Mouse (Mus musculus) bone marrow, adult 2 months (tissue): ENCODE data around the gene Hoxa4.

Experiments
- CTCF ChIP-seq: fragments of 200-500 bp; IDR thresholded peaks from 2 replicates; pipeline ENCODE4 v1.5.1; 2011; ENCODE audit warnings: low read length, control low read depth; ENCODE audit not compliant: control insufficient read depth, insufficient read depth
- POLR2A ChIP-seq: fragments of 200-500 bp; IDR thresholded peaks from 2 replicates; pipeline ENCODE4 v1.6.1; 2011; ENCODE audit warnings: low read depth, mild to moderate bottlenecking, control low read depth, low read length, borderline replicate concordance; ENCODE audit not compliant: control insufficient read depth

DNA sequence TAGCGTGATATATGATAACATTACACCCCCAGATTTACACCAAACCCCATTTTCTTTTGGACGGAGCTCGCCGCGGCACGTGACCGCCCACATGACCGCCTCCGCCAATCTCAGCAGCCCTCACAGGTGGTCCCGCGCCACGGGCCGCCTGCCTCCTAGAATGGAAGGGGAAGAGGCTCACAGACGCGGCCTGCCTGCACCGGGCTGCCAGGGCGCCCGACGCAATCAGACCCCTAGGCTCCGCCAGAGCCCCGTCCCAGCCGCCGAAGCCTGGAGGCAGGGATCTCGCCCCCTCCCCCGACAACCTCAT is 25.9 kb upstream of the Hoxa4 start:
- no peak for TF ChIP-seq CTCF
- TF ChIP-seq POLR2A: peak; percentile 49; the same call in 1 of the 2 replicates
